Mouse (Mus musculus): Measurements from ENCODE around the gene Astl. TPM values are rescaled to one million over a fixed set of nuclear protein-coding genes. Genes with fewer than 3 reads are reported as not detected.
A peak's percentile ranks its signal among the peaks of the same experiment; 100 is the strongest.

Gene Astl
- polyA plus RNA-seq, 1 experiment from 2014 or later = not detected

DNA sequence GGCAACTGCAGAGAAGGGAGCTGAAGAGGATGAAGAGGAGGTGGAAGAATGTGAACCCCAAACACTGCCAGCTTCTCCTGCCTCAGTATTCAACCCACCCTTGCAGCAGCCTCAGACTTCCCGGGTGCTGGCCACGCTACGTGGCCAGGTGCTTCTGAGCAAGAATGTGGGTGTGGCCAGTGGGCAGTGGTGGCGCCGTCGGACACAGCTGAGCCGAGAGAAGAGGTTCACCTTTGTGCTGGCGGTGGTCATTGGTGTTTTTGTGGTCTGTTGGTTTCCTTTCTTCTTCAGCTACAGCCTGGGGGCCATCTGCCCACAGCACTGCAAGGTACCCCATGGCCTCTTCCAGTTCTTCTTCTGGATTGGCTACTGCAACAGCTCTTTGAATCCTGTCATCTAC, 26.0 kb downstream of the Astl start:
- H3K4me3 ChIP-seq (ENCODE audit: low read depth, low read length) = peak overlapping the region; percentile 57
- peaks cover 50% of the 10 kb centered on the region for H3K27me3 ChIP-seq (ENCODE audit: control insufficient read depth, insufficient read depth, low read length)
- H3K4me2 ChIP-seq = peak overlapping the region; percentile 82
- H3K27ac ChIP-seq (ENCODE audit: low read depth, low read length) = no peak overlapping the region
- H3K36me3 ChIP-seq (ENCODE audit: control insufficient read depth, insufficient read depth, low read length) = no peaks in the 10 kb centered on the region; the same call in 1 of the 2 replicates
- ATAC-seq (replicated peaks; ENCODE audit: insufficient number of reproducible peaks, low FRiP score, low TSS enrichment) = no peak
- no peaks in the 10 kb centered on the region for H3K9me3 ChIP-seq (replicated peaks; ENCODE audit: control insufficient read depth, low read length)
- 16% methylated on average over 8 of the region's 8 CpGs for WGBS (ENCODE audit: insufficient replicate concordance)
- H3K4me1 ChIP-seq (ENCODE audit: control insufficient read depth, insufficient read depth, low read length) = peaks cover 20% of the 10 kb centered on the region
- H3K9ac ChIP-seq (ENCODE audit: low read depth, low read length) = peak overlapping the region; percentile 58

DNA sequence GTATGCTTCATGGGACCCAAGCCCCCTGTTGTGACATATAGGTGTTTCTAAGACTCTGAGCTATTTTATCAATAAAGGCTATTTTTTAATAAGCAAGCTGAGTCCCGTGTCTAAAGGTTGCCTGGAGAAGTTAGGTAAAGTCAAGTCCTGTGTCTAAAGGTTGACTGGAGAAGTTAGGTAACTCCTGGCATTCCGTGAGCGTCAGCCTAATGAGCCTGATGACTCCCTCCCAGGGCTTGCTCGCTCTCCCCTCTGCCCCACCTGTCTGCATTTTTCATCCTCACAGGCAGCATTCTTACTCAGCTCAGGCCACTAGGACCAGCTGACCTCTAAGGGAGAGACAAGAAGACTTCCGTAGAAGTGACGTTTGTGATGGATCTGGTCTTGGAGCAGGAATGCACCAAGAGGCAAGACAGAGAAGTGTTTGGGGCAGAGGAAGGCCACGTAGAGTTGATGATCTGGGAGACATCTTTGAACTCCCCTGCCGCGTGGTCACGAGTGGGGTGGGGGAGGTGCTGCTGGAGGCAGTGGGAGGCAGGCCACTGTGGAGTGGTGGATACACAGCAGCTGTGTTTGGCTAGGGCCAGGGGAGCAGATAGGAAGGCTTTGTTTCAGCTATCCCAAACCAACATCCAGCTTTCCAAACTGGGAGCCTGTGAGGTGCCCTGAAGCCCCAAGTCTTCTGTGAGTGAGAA, 28.8 kb downstream of the Astl start:
- Histone ChIP-seq H3K27me3 (ENCODE audit: control insufficient read depth, insufficient read depth, low read length) (peaks cover 33% of the 10 kb centered on the region), H3K4me1 (ENCODE audit: control insufficient read depth, insufficient read depth, low read length) (peaks cover 46% of the 10 kb centered on the region), H3K27ac (ENCODE audit: low read depth, low read length) (no peak overlapping the region), H3K9ac (ENCODE audit: low read depth, low read length) (no peak overlapping the region), H3K4me3 (ENCODE audit: low read depth, low read length) (0 out of 2 replicates have a peak overlapping the region, but pooled peaks have one; percentile 1), H3K9me3 (replicated peaks; ENCODE audit: control insufficient read depth, low read length) (no peaks in the 10 kb centered on the region), H3K36me3 (ENCODE audit: control insufficient read depth, insufficient read depth, low read length) (no peaks in the 10 kb centered on the region; the same call in 1 of the 2 replicates), H3K4me2 (peak overlapping the region; percentile 82)
- WGBS (ENCODE audit: insufficient replicate concordance) = 46% methylated on average over 10 of the region's 10 CpGs
- no peak for ATAC-seq (replicated peaks; ENCODE audit: insufficient number of reproducible peaks, low FRiP score, low TSS enrichment)

DNA sequence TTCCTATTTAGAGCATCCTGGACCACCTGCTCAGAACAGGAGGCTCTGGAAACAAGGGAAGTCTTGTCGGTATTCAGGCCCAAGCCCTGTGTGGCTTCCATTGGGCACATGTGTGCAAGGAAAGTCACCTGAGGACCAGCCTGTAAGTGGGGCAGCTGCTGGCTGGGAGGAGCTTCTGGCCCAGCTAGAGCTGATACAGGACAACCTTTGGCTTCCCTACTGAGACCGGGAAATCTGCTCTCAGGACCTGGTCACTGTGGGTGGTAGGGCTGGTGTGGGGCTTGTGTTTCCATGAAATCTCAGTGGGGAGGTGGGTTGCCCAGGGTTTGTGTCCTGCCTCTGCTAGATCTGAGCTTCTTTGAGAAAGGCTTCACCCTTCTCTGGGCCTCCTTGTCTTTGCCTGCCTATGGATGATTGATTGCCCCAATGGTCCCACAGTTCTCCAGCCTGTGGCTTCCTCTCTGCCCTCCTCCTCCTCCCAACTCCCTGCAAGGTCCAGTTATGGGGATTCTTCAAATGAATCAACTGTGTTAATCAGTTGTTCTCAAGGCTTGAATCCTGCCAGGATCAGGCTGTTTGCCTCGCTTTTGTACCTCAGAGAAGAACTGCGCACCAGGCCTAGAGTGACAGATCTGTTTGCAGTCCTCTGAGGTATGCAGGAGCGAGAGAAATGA, 31.4 kb downstream of the Astl start:
- H3K9me3 ChIP-seq (replicated peaks; ENCODE audit: control insufficient read depth, low read length) = no peaks in the 10 kb centered on the region
- no peak for ATAC-seq (replicated peaks; ENCODE audit: insufficient number of reproducible peaks, low FRiP score, low TSS enrichment)
- WGBS (ENCODE audit: insufficient replicate concordance) = 55% methylated on average over 5 of the region's 5 CpGs
- H3K9ac ChIP-seq (ENCODE audit: low read depth, low read length) = peak overlapping the region; percentile 72
- peaks cover 14% of the 10 kb centered on the region for H3K27me3 ChIP-seq (ENCODE audit: control insufficient read depth, insufficient read depth, low read length)
- peak overlapping the region; percentile 90 for H3K27ac ChIP-seq (ENCODE audit: low read depth, low read length)
- H3K4me1 ChIP-seq (ENCODE audit: control insufficient read depth, insufficient read depth, low read length) = peaks cover 41% of the 10 kb centered on the region
- peak overlapping the region; percentile 37 for H3K4me3 ChIP-seq (ENCODE audit: low read depth, low read length)
- peak overlapping the region; percentile 65 for H3K4me2 ChIP-seq
- no peaks in the 10 kb centered on the region; the same call in 1 of the 2 replicates for H3K36me3 ChIP-seq (ENCODE audit: control insufficient read depth, insufficient read depth, low read length)

DNA sequence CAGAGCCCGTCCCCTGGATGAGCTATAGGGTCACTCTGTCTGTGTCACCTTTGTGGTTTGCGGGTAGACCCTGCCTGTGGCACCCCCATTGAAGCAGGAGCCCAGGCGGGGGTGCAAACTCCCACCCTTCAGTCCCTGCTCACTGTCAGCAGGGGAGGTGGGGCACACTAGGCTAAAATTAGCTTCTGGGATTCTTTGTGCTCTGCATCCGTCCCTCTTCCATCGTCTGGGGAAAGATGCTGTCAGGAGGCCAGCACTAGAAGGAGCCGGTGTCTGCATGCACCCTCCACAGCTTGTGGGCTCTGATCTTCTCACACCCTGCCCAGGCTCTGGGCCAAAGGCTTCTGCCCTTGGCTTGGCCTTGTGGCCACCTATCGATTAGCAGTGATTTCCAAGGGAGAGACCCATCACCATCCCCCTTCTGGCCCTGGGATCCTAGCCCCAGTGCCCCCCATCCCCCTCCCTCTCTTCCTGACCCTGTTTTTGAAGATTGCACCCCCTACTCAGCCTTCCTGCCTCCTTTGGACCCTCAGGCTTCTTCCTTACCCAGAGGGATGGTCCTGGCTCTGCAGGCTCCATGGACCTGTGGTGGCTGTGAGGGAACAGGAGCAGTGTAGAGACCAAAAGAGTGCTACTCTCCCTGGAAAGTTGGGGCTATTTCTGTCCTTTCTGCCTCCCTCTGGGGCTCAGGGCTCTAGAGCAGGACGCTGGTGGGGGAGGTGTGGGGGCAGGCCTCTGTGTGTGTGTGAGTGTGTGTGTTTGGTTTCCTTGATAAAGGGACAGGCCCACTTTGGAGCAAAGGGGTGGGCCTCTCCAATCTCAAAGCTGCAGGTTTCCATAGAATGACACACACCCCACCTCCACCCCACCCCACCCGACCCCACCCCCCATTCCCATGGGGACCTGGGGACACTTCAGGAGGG, 32.4 kb downstream of the Astl start:
- peak overlapping the region; percentile 90 for H3K27ac ChIP-seq (ENCODE audit: low read depth, low read length)
- H3K4me3 ChIP-seq (ENCODE audit: low read depth, low read length) = peak overlapping the region; percentile 37
- ATAC-seq (replicated peaks; ENCODE audit: insufficient number of reproducible peaks, low FRiP score, low TSS enrichment) = peak; percentile 80
- peaks cover 6% of the 10 kb centered on the region for H3K27me3 ChIP-seq (ENCODE audit: control insufficient read depth, insufficient read depth, low read length)
- peak overlapping the region; percentile 72 for H3K9ac ChIP-seq (ENCODE audit: low read depth, low read length)
- H3K36me3 ChIP-seq (ENCODE audit: control insufficient read depth, insufficient read depth, low read length) = no peaks in the 10 kb centered on the region; the same call in 1 of the 2 replicates
- H3K9me3 ChIP-seq (replicated peaks; ENCODE audit: control insufficient read depth, low read length) = no peaks in the 10 kb centered on the region
- peak overlapping the region; percentile 65 for H3K4me2 ChIP-seq
- H3K4me1 ChIP-seq (ENCODE audit: control insufficient read depth, insufficient read depth, low read length) = peaks cover 48% of the 10 kb centered on the region
- 13% methylated on average over 9 of the region's 9 CpGs for WGBS (ENCODE audit: insufficient replicate concordance)

DNA sequence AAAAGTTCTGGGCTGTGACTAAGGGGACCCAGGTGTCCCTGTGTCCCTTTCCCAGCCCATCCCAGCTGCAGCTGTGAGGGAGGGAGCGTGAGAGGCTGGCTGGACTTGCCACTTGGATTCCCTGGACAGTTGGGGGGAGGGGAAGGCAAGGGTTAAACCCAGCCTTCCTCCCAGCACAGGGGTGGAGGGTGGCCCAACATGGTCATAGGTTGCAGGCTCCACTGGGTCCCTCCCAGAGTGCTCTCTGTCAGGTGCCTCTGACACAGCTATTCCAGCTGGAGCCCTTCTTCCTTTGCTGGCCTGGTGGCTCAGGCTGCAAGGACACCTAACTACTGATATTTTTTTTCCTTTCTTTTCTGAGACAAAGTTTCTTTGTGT, 33.0 kb downstream of the Astl start:
- no CpG with 5 or more reads among the region's 1 CpGs for WGBS (ENCODE audit: insufficient replicate concordance)
- peaks cover 53% of the 10 kb centered on the region for H3K4me1 ChIP-seq (ENCODE audit: control insufficient read depth, insufficient read depth, low read length)
- ATAC-seq (replicated peaks; ENCODE audit: insufficient number of reproducible peaks, low FRiP score, low TSS enrichment) = peak; percentile 80
- no peaks in the 10 kb centered on the region; the same call in 1 of the 2 replicates for H3K36me3 ChIP-seq (ENCODE audit: control insufficient read depth, insufficient read depth, low read length)
- peak overlapping the region; percentile 90 for H3K27ac ChIP-seq (ENCODE audit: low read depth, low read length)
- peaks cover under 1% of the 10 kb centered on the region; the same call in 1 of the 2 replicates for H3K27me3 ChIP-seq (ENCODE audit: control insufficient read depth, insufficient read depth, low read length)
- H3K9me3 ChIP-seq (replicated peaks; ENCODE audit: control insufficient read depth, low read length) = no peaks in the 10 kb centered on the region
- H3K4me3 ChIP-seq (ENCODE audit: low read depth, low read length) = no peak overlapping the region
- H3K9ac ChIP-seq (ENCODE audit: low read depth, low read length) = peak overlapping the region; percentile 35; the same call in 1 of the 2 replicates
- peak overlapping the region; percentile 65 for H3K4me2 ChIP-seq

DNA sequence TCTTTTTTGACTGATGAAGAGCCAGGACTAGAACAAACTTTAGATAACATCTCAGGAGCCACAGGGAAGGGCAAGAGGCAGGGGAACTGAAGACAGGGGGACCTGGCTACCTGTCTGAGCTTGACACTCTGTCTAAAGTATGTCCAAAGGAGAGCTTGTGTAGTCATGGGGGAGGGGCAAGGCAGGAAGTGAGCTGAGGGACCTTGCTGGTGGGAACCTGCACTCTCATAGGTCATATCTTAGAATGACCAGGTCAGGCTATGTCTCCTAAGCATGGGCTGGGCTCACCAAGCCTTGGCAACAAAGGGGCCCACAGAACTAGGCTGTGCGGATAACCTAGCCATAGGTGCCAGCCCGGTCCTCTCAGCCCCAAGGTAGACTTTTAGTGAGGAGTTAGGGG, 33.6 kb downstream of the Astl start:
- Histone ChIP-seq H3K9me3 (replicated peaks; ENCODE audit: control insufficient read depth, low read length) (no peaks in the 10 kb centered on the region), H3K4me3 (ENCODE audit: low read depth, low read length) (no peak overlapping the region), H3K27ac (ENCODE audit: low read depth, low read length) (peak overlapping the region; percentile 90), H3K4me2 (peak overlapping the region; percentile 65), H3K36me3 (ENCODE audit: control insufficient read depth, insufficient read depth, low read length) (no peaks in the 10 kb centered on the region; the same call in 1 of the 2 replicates), H3K9ac (ENCODE audit: low read depth, low read length) (no peak overlapping the region), H3K4me1 (ENCODE audit: control insufficient read depth, insufficient read depth, low read length) (peaks cover 53% of the 10 kb centered on the region), H3K27me3 (ENCODE audit: control insufficient read depth, insufficient read depth, low read length) (no peaks in the 10 kb centered on the region)
- 75% methylated on average over 2 of the region's 2 CpGs for WGBS (ENCODE audit: insufficient replicate concordance)
- peak; percentile 44 for ATAC-seq (replicated peaks; ENCODE audit: insufficient number of reproducible peaks, low FRiP score, low TSS enrichment)

DNA sequence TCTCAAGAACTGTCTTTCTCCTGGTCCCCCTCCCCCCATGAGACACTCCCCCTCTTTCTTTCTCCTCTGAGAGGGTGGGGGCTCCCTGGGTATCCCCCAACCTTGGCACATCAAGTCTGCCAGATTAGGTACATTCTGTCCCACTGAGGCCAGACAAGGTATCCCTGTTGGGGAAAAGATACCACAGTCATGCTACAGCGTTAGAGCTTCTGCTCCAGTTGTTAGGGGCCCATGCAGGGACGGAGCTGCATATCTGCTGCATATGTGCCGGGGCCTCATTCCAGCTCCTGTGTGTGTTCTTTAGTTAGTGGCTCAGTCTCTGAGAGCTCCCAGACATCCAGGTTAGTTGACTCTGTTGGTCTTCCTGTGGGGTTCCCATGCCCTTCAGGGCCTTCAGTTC, 35.7 kb downstream of the Astl start:
- Histone ChIP-seq H3K4me2 (peak overlapping the region; percentile 41), H3K27me3 (ENCODE audit: control insufficient read depth, insufficient read depth, low read length) (no peaks in the 10 kb centered on the region), H3K4me1 (ENCODE audit: control insufficient read depth, insufficient read depth, low read length) (peaks cover 62% of the 10 kb centered on the region), H3K36me3 (ENCODE audit: control insufficient read depth, insufficient read depth, low read length) (no peaks in the 10 kb centered on the region), H3K27ac (ENCODE audit: low read depth, low read length) (peak overlapping the region; percentile 64), H3K4me3 (ENCODE audit: low read depth, low read length) (no peak overlapping the region), H3K9ac (ENCODE audit: low read depth, low read length) (no peak overlapping the region; the same call in 1 of the 2 replicates), H3K9me3 (replicated peaks; ENCODE audit: control insufficient read depth, low read length) (no peaks in the 10 kb centered on the region)
- ATAC-seq (replicated peaks; ENCODE audit: insufficient number of reproducible peaks, low FRiP score, low TSS enrichment) = no peak
- whole genome bisulfite sequencing (ENCODE audit: insufficient replicate concordance) = 66% methylated on average over 3 of the region's 3 CpGs

DNA sequence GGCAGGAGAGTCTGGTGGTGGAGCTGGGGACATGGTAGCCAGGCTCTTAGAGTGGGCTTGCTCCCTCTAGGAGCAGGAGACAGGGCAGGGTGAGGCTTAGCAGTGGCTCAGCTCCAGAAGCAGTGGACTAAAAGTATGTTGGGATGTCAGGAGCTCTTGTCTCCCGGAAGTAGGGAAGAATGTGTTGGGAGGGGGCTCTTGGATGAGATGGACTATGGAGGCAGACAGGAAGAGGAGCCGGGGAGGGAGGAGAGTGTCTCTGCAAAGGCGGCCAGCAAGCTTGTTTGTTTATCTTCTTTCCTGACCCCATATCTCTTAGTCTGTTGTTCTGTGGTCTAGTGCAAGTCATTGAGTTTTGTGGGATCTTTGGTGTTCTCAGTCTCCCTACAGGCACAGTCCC, 36.6 kb downstream of the Astl start:
- H3K9ac ChIP-seq (ENCODE audit: low read depth, low read length) = peak overlapping the region; percentile 56; the same call in 1 of the 2 replicates
- no peaks in the 10 kb centered on the region for H3K36me3 ChIP-seq (ENCODE audit: control insufficient read depth, insufficient read depth, low read length)
- WGBS (ENCODE audit: insufficient replicate concordance) = 42% methylated on average over 3 of the region's 3 CpGs
- H3K4me2 ChIP-seq = peak overlapping the region; percentile 41
- H3K4me3 ChIP-seq (ENCODE audit: low read depth, low read length) = no peak overlapping the region; the same call in 1 of the 2 replicates
- peak overlapping the region; percentile 64 for H3K27ac ChIP-seq (ENCODE audit: low read depth, low read length)
- no peaks in the 10 kb centered on the region for H3K9me3 ChIP-seq (replicated peaks; ENCODE audit: control insufficient read depth, low read length)
- ATAC-seq (replicated peaks; ENCODE audit: insufficient number of reproducible peaks, low FRiP score, low TSS enrichment) = no peak
- peaks cover 60% of the 10 kb centered on the region for H3K4me1 ChIP-seq (ENCODE audit: control insufficient read depth, insufficient read depth, low read length)
- H3K27me3 ChIP-seq (ENCODE audit: control insufficient read depth, insufficient read depth, low read length) = no peaks in the 10 kb centered on the region

Data from heart, embryonic 11.5 days (tissue).